Comparison of ENCODE assay signal across 8 mouse cellular contexts in the genomic region with DNA sequence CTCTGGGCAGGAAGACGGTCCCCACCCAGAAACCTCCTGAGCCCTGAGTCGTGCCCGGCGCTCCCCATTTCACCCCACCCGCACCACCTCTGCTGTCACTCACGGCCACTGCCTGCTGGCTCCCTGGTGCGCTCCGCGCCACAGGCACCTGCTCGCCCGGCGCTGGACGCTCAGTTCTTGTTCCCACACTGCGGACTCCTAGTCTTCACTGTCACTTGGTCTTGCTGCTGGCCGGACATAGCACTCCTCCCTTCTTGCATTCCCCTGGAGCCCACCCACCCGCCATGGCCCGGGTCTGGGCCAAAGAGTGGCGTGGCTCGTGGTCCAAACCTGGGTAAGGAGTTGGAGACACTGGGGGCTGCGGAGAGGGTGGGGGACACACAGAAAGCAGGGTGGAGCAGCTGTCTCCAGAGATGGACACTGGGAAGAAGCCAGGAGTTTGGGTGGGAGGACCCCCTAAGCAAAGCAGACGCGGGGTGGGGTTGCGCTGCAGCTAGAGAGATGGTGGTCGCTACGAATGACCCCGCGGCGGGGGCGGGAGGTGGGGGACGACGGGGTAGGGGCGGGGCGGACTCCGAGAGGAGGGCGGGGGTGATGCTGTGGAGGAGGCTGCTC. TPM values are rescaled to one million over a fixed set of nuclear protein-coding genes. Genes with fewer than 3 reads are reported as not detected.
DNase-seq lines count a peak whose midpoint lies in the region; ATAC-seq and TF ChIP-seq lines count a peak whose summit lies in the region.

Vstm2b (plus strand) TSS at position 233 of the 615 bp plus-strand sequence.

- DNase-seq in heart, adult 9 months (ENCODE audit: low spot score in 2 of 2) = no peak
- DNase-seq in forebrain, embryonic 14.5 days (ENCODE audit: low spot score) = no peak
- DNase-seq in limb, embryonic 11.5 days (ENCODE audit: low spot score) = peak; percentile 26
- DNase-seq in adrenal gland, adult 18-20 months (ENCODE audit: low spot score in 2 of 2) = no peak
- DNase-seq in thymus, postnatal 14 days = no peak

- no peak for TF ChIP-seq POLR2A in ES-Bruce4 (IDR thresholded peaks at IDR 0.05; ENCODE audit: insufficient read depth, low read length)
- TF ChIP-seq POLR2A in olfactory bulb, adult 2 months (IDR thresholded peaks at IDR 0.05; ENCODE audit: insufficient read depth, low read depth, low read length) = no peak

- no peaks in the 10 kb centered on the region for H3K9me3 ChIP-seq in heart, embryonic 11.5 days (replicated peaks; ENCODE audit: control insufficient read depth, low read length)
- no peaks in the 10 kb centered on the region for H3K9me3 ChIP-seq in ES-Bruce4 (replicated peaks; ENCODE audit: control insufficient read depth, insufficient read depth, low read length, poor library complexity, severe bottlenecking)
- H3K9me3 ChIP-seq in forebrain, embryonic 14.5 days (replicated peaks; ENCODE audit: control insufficient read depth, low read length) = no peaks in the 10 kb centered on the region
- no peaks in the 10 kb centered on the region for H3K9me3 ChIP-seq in limb, embryonic 11.5 days (ENCODE audit: control insufficient read depth, low read length)

- H3K27ac ChIP-seq in heart, embryonic 11.5 days (ENCODE audit: low read depth, low read length) = no peak within 1 kb of the TSS
- no peak within 1 kb of the TSS for H3K27ac ChIP-seq in ES-Bruce4 (ENCODE audit: insufficient read depth, low read length)
- H3K27ac ChIP-seq in forebrain, embryonic 14.5 days (ENCODE audit: low read depth, low read length) = peak within 1 kb of the TSS; percentile 44; the same call in 1 of the 2 replicates
- H3K27ac ChIP-seq in limb, embryonic 11.5 days (replicated peaks; ENCODE audit: low read depth, low read length) = no peak within 1 kb of the TSS
- H3K27ac ChIP-seq in olfactory bulb, adult 2 months (ENCODE audit: insufficient read depth, low read depth, low read length) = no peak within 1 kb of the TSS; the same call in 1 of the 2 replicates

- peaks cover 5% of the 10 kb centered on the region; the same call in 1 of the 2 replicates for H3K4me1 ChIP-seq in heart, embryonic 11.5 days (ENCODE audit: control insufficient read depth, insufficient read depth, low read length)
- no peaks in the 10 kb centered on the region for H3K4me1 ChIP-seq in ES-Bruce4 (ENCODE audit: control insufficient read depth, insufficient read depth, low read length)
- peaks cover 12% of the 10 kb centered on the region for H3K4me1 ChIP-seq in forebrain, embryonic 14.5 days (ENCODE audit: control insufficient read depth, insufficient read depth, low read length)
- H3K4me1 ChIP-seq in limb, embryonic 11.5 days (ENCODE audit: control insufficient read depth, insufficient read depth, low read length) = 0 out of 2 replicates have a peak, but pooled peaks cover 2% of the 10 kb centered on the region
- peaks cover 22% of the 10 kb centered on the region for H3K4me1 ChIP-seq in olfactory bulb, adult 2 months (ENCODE audit: control insufficient read depth, insufficient read depth, low read length)

- WGBS in heart, embryonic 11.5 days (ENCODE audit: insufficient replicate concordance) = 2% methylated on average over 30 of the region's 35 CpGs
- 1% methylated on average over 22 of the region's 35 CpGs for WGBS in forebrain, embryonic 14.5 days
- under 1% methylated on average over 30 of the region's 35 CpGs for WGBS in limb, embryonic 11.5 days
- 7% methylated on average over 31 of the region's 35 CpGs for WGBS in olfactory bulb, adult 2 months

- H3K9ac ChIP-seq in heart, embryonic 11.5 days (ENCODE audit: low read depth, low read length) = peak within 1 kb of the TSS; percentile 49; the same call in 1 of the 2 replicates
- peak within 1 kb of the TSS; percentile 66 for H3K9ac ChIP-seq in ES-Bruce4 (ENCODE audit: low read depth, poor library complexity, severe bottlenecking)
- H3K9ac ChIP-seq in forebrain, embryonic 14.5 days (ENCODE audit: low read length) = peak within 1 kb of the TSS; percentile 77
- H3K9ac ChIP-seq in limb, embryonic 11.5 days (ENCODE audit: low read length) = peak within 1 kb of the TSS; percentile 50

- H3K4me3 ChIP-seq in heart, embryonic 11.5 days (ENCODE audit: low read depth, low read length) = peak within 1 kb of the TSS; percentile 58
- peak within 1 kb of the TSS; percentile 64 for H3K4me3 ChIP-seq in ES-Bruce4 (ENCODE audit: low read depth, low read length)
- H3K4me3 ChIP-seq in forebrain, embryonic 14.5 days (ENCODE audit: low read depth, low read length) = peak within 1 kb of the TSS; percentile 62
- peak within 1 kb of the TSS; percentile 47 for H3K4me3 ChIP-seq in limb, embryonic 11.5 days (ENCODE audit: low read depth, low read length)
- peak within 1 kb of the TSS; percentile 73 for H3K4me3 ChIP-seq in olfactory bulb, adult 2 months (ENCODE audit: insufficient read depth, low read depth, low read length)

- no peaks in the 10 kb centered on the region for H3K36me3 ChIP-seq in heart, embryonic 11.5 days (ENCODE audit: control insufficient read depth, insufficient read depth, low read length)
- H3K36me3 ChIP-seq in ES-Bruce4 (ENCODE audit: control insufficient read depth, insufficient read depth, low read length, poor library complexity, severe bottlenecking) = no peaks in the 10 kb centered on the region
- H3K36me3 ChIP-seq in forebrain, embryonic 14.5 days (ENCODE audit: control insufficient read depth, insufficient read depth, low read length) = no peaks in the 10 kb centered on the region
- H3K36me3 ChIP-seq in limb, embryonic 11.5 days (ENCODE audit: control insufficient read depth, insufficient read depth, low read length) = no peaks in the 10 kb centered on the region

- H3K27me3 ChIP-seq in heart, embryonic 11.5 days (ENCODE audit: control insufficient read depth, insufficient read depth, low read length) = peaks cover 73% of the 10 kb centered on the region
- peaks cover 14% of the 10 kb centered on the region for H3K27me3 ChIP-seq in ES-Bruce4 (ENCODE audit: control insufficient read depth, insufficient read depth, low read length, poor library complexity, severe bottlenecking)
- H3K27me3 ChIP-seq in forebrain, embryonic 14.5 days (replicated peaks; ENCODE audit: control insufficient read depth, insufficient read depth, low read length) = peaks cover 20% of the 10 kb centered on the region; the same call in 1 of the 2 replicates
- peaks cover 62% of the 10 kb centered on the region for H3K27me3 ChIP-seq in limb, embryonic 11.5 days (ENCODE audit: control insufficient read depth, insufficient read depth, low read length)

- ATAC-seq in heart, embryonic 11.5 days (replicated peaks; ENCODE audit: insufficient number of reproducible peaks, low FRiP score, low TSS enrichment) = no peak
- 0 out of 2 replicates have a peak, but pooled peaks have one; percentile 0 for ATAC-seq in forebrain, embryonic 14.5 days
- ATAC-seq in limb, embryonic 11.5 days (ENCODE audit: insufficient number of reproducible peaks, low FRiP score, low TSS enrichment, low read depth) = peak; percentile 18; the same call in 1 of the 2 replicates

- no peak for TF ChIP-seq CTCF in ES-Bruce4 (IDR thresholded peaks at IDR 0.05; ENCODE audit: low read depth, low read length)
- no peak for TF ChIP-seq CTCF in olfactory bulb, adult 2 months (IDR thresholded peaks at IDR 0.05; ENCODE audit: insufficient read depth, low read depth, low read length)

- peak within 1 kb of the TSS; percentile 98 for H3K4me2 ChIP-seq in heart, embryonic 11.5 days
- H3K4me2 ChIP-seq in forebrain, embryonic 14.5 days (ENCODE audit: low read length) = peak within 1 kb of the TSS; percentile 94
- H3K4me2 ChIP-seq in limb, embryonic 11.5 days (ENCODE audit: low read depth, severe bottlenecking) = peak within 1 kb of the TSS; percentile 95

- no peak for TF ChIP-seq EP300 in ES-Bruce4 (IDR thresholded peaks at IDR 0.05; ENCODE audit: insufficient read depth, low read depth, low read length)

RNA-seq across cellular contexts. Expression of gene Vstm2b, which starts in this region (rescaled TPM):
- polyA plus RNA-seq in heart, embryonic 11.5 days (2014; fragmentation: Nextera tagmentation; extraction: Ambion mirVana) = 0.94 and 0.96 TPM in 2 replicates
- polyA plus RNA-seq in ES-Bruce4 (2011; ENCODE audit: insufficient read depth, insufficient read length, low read depth, missing spikeins) = 0.47 and 1.0 TPM in 2 replicates
- 15.3 and 19.2 TPM in 2 replicates for polyA plus RNA-seq in forebrain, embryonic 14.5 days (2014; fragmentation: Nextera tagmentation; extraction: Ambion mirVana)
- polyA plus RNA-seq in limb, embryonic 11.5 days (2014; fragmentation: Nextera tagmentation; extraction: Ambion mirVana) = 2.2 and 2.8 TPM in 2 replicates
- not detected in 2 replicates for polyA plus RNA-seq in olfactory bulb, adult 2 months (2012; ENCODE audit: insufficient read depth, insufficient read length, low replicate concordance, missing spikeins)
- 1 to 10 TPM in 1 of 2 experiments, under 1 TPM in 1; 0.73 to 1.7 TPM for total RNA-seq in adrenal gland, adult 18-20 months (2021)
